Mouse (Mus musculus) CD4-positive, CD25-positive, alpha-beta regulatory T cell, adult 2 months (primary cell): ENCODE measurements around the gene Xylt1.

Experiments used
- DNase-seq: peaks from one replicate; pipeline ENCODE4 v3.0.0-alpha.2; 2012; ENCODE audit warnings: low read depth, low spot score

The Xylt1 gene

GRCm38 (mm10) chr7:117481404-117481803 lies 100.6 kb downstream of the Xylt1 start:
- DNase-seq = no peak

DNA sequence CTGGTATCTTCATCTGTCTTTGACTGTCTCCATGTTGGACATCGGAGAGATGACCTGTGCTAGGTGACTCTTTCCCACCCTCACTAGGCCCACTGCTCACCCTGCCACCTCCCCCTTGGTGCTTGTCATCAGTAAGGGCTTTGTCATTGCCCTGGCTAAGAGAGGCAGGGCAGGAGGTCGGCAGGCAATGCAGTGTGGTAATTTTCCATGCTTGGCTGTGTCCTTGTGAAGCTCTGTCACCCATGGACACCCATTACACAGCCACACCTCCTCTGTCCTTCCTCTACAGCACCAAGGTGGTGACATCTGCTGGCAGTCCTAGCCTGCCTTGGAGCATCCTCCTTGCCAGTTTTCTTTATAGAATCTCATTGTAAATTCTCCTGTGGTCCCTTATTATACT lies 101.9 kb downstream of the Xylt1 start:
- DNase-seq = no peak

DNA sequence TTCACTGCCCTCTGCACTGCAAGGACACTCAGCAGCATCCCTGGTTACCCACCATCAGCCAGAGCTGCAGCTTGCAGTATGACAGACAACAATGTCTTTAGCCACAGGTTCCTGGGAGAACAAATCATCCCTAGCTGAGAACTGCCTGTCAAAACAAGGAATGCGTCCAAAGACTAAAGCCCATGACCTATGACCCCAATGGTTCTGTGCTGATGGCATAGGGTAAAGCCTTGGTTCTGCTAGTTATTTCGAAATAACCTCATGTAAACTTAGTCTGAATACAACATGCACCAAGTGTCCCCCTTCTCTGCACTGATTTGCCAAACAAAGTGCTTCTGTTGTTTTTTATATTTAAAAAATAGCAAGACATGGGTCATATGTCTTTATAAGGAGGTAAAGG lies 103.8 kb downstream of the Xylt1 start:
- DNase-seq = no peak

- no peak for DNase-seq
Measured at GRCm38 (mm10) chr7:117484989-117485536, 104.3 kb downstream of the Xylt1 start.

DNA sequence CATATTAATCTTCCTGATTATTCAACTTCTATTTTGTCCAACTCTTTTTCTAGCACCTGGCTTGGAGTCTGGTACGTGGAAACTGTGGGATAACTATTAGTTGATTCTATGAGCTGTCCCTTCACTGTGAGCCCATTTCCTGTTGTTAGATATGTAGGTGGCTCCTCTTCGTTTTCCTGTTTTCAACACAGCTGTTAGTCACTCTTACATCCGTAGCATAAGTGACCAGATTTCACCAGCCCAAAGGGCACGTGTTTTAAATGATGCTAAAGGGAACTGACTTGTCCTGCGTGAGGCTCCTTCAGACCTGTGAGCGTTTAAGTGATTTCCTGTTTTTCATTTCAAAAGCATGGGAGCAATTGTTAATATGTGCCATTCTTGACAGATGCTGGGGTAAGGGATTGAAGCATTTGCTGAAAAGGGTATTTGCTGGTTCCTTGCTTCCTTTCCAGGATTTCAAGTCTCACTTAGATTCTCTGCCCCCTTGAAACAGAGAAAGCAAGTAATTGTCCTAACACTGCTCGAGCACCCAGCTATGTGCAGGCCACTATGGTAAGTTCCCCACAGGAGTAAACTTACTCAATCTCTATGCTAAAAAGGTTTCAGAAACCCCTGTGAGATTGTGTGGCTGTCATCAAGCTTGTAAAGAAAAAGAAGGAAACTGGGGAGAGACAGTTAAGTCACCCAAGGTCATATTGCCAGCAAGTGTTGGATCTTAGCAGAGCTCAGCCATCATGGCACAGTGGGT lies 105.8 kb downstream of the Xylt1 start:
- DNase-seq = peak; percentile 62

GRCm38 (mm10) chr7:117487173-117487490 lies 106.4 kb downstream of the Xylt1 start:
- no peak for DNase-seq

DNA sequence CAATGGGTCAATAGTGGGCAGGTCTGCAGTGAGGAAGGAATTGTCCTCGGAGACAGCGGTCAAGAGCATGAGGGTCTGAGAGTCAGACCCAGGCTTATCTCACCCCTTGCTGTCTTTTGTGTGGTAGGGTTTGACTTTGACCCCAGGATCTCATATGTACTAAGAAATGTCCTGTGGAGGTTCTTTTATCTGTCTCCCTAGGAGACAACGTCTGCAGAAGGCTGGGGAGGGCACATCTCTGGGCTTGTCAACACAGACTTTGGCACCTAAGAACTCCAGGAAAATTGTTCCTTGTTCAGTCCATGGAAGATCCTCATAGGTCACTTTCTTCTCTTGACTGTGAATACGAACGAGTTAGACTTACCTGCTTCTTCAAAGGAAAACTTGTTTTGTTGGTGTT lies 109.2 kb downstream of the Xylt1 start:
- DNase-seq = no peak

- no peak for DNase-seq
Measured at GRCm38 (mm10) chr7:117490500-117491205, 109.9 kb downstream of the Xylt1 start.

GRCm38 (mm10) chr7:117491495-117491894 lies 110.7 kb downstream of the Xylt1 start:
- no peak for DNase-seq

GRCm38 (mm10) chr7:117494210-117494609 lies 113.4 kb downstream of the Xylt1 start:
- DNase-seq = no peak

DNA sequence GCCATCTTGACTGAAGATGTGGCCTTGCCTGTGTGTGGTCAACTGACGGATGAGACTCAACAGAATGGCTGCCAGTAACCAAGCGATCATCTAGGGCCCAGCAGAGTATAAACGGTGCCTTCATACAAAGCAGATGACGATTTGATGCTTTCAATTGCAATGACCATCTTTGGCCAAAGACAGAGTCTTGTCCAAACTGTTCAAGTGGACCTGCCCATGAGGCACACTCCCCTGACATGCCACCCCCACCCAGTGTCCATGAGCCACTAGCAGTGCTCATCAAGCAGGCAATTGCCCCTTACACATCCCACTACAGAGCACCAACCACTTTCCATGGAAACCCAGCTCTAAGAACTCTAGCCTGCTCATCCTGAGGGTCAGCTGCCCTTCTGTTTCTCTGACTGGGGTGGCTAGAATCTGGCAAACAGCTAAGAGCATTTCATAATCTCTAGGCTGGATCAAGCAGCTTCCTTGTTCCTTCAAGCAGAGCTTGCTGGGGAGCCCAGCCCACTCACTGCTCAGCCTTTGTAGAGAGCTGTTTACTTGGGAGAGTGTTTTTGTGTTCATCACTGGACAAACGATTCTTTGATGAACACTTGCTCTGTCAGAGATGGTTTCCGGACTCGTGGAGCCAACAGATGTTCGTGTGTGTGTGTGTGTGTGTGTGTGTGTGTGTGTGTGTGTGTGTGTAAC lies 114.0 kb downstream of the Xylt1 start:
- no peak for DNase-seq

DNA sequence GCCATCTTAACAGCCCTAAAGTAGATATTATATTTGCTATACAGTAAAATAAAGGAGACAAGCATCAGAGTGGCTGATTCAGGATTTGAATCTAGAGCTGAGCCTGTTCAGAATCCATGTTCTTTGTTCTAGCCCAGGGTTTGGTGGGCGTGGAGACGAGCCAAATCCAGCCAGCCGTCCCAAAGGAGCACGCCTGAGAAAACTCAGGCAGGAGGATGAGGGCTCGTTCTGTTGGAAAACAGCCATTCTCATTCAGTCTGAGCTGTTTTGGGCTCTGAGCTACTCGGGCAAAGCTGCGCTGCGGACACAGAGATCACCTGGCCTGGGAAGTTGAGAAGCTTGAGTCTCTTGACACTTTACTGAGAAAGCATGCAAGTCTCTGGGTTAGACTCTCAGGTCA lies 115.0 kb downstream of the Xylt1 start:
- no peak for DNase-seq

DNA sequence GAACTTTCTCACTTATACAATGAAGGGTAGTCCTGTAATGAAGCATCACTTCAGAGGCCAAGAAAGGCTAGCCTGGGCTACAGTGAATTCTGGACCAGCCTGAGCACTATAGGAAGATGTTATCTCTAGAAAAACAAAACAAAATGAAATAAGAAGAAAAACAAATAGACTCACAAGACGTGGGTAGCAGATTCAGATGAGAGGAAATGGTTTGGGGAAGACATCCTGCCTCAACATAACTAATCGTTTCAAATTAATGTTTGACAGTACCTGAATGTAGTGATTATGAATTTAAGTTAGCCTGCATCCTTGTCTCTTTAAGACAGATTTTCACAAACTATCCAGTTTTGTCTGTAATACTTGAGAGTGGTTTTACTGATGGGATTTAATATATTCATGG lies 117.4 kb downstream of the Xylt1 start:
- DNase-seq = peak; percentile 13

DNA sequence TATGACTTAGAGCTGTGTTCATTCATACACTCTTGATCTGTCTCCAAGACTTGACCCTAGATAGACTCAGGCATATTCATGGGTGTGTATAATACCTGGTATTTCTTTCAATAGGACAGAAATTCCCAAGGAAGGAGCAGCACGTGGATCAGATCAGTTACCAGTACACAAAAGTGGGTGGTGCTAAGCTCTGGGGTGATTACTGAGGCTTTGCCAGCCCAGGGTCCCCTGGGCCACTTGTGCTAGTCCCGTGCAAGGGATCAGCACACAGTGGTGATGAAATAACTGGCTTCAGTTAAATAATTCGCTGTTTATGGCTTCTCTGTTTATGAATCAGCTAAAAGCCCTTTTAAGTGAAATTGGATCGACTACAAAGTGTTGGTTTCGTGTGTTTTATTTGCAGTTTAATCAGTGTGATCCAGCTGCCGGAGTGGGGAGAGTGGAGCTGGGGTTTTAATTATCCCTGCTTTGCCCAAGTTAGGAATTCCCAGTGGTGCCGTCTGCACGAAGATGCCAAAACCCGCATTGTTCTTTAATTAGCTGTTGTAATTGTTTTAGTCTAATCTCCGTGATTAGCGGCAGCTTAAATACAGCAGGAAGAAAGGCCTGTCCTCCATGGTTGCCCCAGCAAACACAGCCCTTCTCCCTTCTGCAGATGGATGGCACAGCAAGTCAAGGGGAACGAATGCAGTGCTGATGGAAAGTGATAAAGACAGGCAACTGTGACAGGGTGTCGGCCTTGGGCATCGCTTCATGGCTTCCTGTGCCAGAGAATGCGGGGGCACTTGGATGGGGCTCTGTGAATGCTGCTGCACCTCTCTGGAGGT lies 120.8 kb downstream of the Xylt1 start:
- DNase-seq = no peak

- DNase-seq = no peak
Measured at GRCm38 (mm10) chr7:117502415-117502814, 121.6 kb downstream of the Xylt1 start.

- DNase-seq = no peak
Measured at GRCm38 (mm10) chr7:117503714-117504113, 122.9 kb downstream of the Xylt1 start.

- DNase-seq = no peak
Measured at GRCm38 (mm10) chr7:117505791-117506190, 125.0 kb downstream of the Xylt1 start.

DNA sequence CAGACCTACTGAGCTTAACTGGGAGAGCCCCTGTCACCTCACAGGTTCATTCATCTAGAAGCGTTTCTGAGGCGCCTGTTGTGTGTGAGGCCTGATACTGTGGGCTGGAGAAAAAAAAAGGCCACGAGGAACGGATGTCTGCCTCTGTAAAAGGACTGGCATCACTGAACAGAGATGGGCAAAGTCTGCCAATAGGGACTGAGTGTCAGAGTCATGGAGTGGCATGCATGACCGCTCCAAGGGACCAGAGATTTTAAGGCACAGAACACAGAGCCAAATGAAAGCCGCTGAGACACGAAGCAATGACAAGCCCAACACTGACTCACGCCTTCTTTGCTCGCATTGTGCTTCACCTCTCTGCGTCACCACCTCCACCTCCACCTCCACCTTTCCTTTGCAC lies 126.6 kb downstream of the Xylt1 start:
- no peak for DNase-seq

DNA sequence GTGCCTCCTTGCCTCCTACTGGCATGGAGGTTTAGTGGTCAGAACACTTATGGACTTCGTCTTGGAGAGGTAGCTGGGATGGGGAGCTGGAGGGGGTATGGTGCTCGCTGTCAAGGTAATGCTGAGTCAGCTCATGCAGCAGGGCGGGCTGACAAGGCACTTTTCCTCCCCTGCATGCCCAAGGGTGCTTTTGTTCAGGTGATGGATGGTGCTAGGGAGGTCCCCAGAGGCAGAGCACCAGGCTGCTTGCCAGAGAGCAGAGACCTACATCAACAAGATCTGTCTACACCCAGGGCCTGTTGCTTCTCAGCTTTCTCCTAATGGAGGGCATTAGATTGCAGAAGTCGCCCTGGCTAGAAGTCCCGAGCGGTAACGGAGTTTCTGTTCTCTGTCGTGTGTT lies 127.3 kb downstream of the Xylt1 start:
- DNase-seq = no peak

DNA sequence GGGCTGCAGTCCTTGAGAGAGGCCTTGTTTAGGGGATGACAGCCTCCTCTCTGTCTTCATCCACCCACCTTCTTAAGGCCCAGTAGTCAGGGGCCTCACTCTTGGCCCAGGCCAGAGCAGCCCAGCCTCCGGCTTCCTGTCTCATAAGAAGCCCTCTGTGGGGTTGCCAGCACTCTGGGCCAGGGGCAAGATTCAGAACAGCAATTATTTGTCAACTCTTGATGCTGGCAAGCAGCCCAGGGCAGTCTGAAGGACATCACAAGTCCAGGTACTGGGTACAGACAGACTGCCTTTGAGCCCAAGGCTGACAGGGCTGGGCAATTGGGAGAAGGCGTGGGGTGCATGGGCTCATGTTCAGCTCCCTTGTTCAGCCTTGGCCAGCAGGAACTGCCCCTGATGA lies 129.3 kb downstream of the Xylt1 start:
- DNase-seq = no peak

- no peak for DNase-seq
Measured at GRCm38 (mm10) chr7:117512301-117512700, 131.5 kb downstream of the Xylt1 start.

GRCm38 (mm10) chr7:117515794-117516193 lies 135.0 kb downstream of the Xylt1 start:
- DNase-seq = peak; percentile 8
